Mouse (Mus musculus) cortical plate, adult 2 months (tissue): ENCODE measurements around the gene Prrt1. TPM values are rescaled to one million over a fixed set of nuclear protein-coding genes. Genes with fewer than 3 reads are reported as not detected.

Experiments
- H3K27ac ChIP-seq: fragments of 200-500 bp; 2 replicates; pipeline ENCODE4 v1.5.1; 2012; ENCODE audit warnings: low read length, control low read depth, inconsistent platforms; ENCODE audit not compliant: insufficient read depth
- H3K4me1 ChIP-seq: fragments of 200-500 bp; 2 replicates; pipeline ENCODE4 v1.6.1; 2011; ENCODE audit warnings: low read length; ENCODE audit not compliant: control insufficient read depth, insufficient read depth
- H3K4me3 ChIP-seq: fragments of 200-500 bp; 2 replicates; pipeline ENCODE4 v1.5.1; 2011; ENCODE audit warnings: mild to moderate bottlenecking, low read length, control low read depth; ENCODE audit not compliant: insufficient read depth
- CTCF ChIP-seq: fragments of 200-500 bp; IDR thresholded peaks from 2 replicates; pipeline ENCODE4 v1.5.1; 2011; ENCODE audit warnings: mild to moderate bottlenecking, control low read depth, low read length; ENCODE audit not compliant: insufficient read depth; ENCODE audit errors: extremely low read depth
- POLR2A ChIP-seq: fragments of 200-500 bp; IDR thresholded peaks from 2 replicates; pipeline ENCODE4 v1.6.1; 2011; ENCODE audit warnings: mild to moderate bottlenecking, low read length, control low read depth; ENCODE audit not compliant: insufficient read depth; ENCODE audit errors: extremely low read depth
- polyA plus RNA-seq: library from polyadenylated mRNA; depleted of rRNA; stranded (reverse); fragments of >200 nt; gene quantifications from 2 replicates; pipeline ENCODE4 v1.2.3, GENCODE M21; 2012

The Prrt1 gene
- polyA plus RNA-seq, 1 experiment: 160 TPM

DNA sequence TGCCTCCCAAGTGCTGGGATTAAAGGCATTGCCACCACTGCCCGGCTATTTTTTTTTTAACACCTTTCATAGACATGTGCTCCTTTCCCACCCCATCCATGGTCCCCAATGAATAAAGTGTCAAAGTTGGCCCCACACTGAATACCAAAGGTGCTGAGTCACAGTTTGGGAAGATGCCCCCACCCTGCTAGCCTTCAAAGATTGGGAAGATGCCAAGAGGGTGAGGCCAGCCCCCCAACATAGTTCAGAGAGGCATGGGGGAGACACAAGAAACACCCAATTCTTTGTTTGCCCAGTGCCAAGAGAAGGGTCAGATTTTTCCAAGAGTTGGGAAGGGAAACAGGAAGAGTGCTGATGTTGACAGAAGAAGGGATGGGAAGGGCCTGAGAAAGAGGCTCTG lies 33.1 kb downstream of the Prrt1 start:
- Histone ChIP-seq H3K4me3 (no peak overlapping the region), H3K4me1 (no peaks in the 10 kb centered on the region), H3K27ac (no peak overlapping the region)
- no peak for TF ChIP-seq POLR2A
- no peak for TF ChIP-seq CTCF

DNA sequence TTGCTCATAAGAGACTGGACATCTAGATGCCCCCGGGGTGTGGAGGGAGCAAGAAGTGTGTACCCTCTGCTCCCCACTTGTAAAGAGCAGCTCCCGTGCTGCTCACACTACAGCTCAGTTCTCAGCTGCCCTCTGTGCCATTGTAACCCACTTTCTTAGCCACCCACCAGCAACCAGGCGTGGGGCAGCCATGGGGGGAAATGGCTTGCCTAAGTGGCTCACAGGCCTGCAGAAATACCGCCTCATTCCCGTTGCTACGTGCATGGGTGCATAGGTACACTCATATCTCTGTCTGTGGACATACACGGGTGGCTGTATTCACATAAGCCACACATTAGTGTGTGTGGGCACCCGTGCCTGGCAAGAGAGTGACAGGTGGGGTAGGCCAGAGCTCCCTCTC lies 33.6 kb downstream of the Prrt1 start:
- no peak overlapping the region for H3K4me3 ChIP-seq
- no peaks in the 10 kb centered on the region for H3K4me1 ChIP-seq
- TF ChIP-seq POLR2A (no peak), CTCF (no peak)
- no peak overlapping the region for H3K27ac ChIP-seq

DNA sequence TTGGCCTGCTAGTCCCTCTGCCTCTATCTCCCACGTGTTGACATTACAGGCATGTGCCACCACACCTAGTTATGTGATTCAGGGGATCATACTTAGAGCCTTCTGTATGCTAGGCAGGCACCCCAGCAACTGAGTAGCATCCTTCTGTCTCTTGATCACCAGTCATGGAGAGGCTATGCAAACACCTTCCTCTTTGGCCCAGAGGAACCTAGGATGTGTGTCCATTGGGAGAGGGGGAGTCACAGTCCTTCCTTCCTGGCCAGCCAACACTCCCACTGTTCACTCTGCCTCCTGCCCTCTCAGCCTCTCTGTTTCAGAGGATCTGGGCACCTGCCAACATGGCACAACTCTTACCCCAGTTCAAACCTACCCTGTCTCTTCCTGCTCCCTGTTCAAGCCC lies 34.2 kb downstream of the Prrt1 start:
- TF ChIP-seq CTCF (no peak), POLR2A (no peak)
- H3K4me3 ChIP-seq: no peak overlapping the region
- no peaks in the 10 kb centered on the region for H3K4me1 ChIP-seq
- H3K27ac ChIP-seq: no peak overlapping the region

DNA sequence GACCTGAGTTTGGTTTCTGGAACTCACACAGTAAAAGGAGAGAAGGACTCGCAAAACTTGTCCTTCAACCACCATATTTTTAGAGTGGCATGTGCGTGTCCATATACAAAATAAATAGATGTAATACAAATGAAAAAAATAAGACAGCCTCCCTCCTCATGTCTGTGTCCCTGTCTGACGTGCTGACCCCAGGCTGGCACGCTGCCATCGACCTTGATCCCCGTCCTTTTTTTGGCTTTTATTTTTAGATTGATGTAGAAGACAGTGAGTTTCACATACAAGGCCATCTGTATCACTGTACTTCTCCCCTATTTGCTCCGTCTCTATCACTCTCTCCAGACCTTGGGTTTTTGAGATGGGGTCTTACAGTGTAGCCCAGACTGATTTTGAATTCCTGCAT lies 35.1 kb downstream of the Prrt1 start:
- no peak for TF ChIP-seq POLR2A
- TF ChIP-seq CTCF: no peak
- Histone ChIP-seq H3K4me1 (no peaks in the 10 kb centered on the region), H3K4me3 (no peak overlapping the region), H3K27ac (no peak overlapping the region)

DNA sequence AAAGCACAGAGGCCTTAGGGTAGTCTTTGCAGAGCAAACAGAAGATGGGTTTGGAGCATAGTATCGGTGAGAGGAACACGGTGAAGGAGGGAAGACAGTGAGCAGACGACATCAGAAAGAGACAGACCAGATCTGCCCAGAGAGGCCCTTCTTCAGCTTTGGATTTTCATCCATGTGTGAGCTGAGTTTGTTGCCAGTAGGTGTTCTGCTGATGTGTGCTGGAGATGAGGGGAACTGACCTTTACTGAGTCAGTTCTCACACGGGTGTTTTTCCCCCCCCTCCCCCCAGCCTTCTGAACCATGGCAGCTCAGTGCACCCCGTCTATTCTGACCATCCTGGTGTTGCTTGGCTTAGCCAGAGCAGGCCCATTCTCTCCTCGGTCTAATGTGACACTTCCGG lies 40.9 kb downstream of the Prrt1 start, which contains the start of gene Tnxb:
Gene Tnxb, plus strand, starts transcription at position 301 of the 400 bp plus-strand sequence.
- no peak for TF ChIP-seq POLR2A
- TF ChIP-seq CTCF: no peak
- Histone ChIP-seq H3K27ac (no peak within 1 kb of the TSS), H3K4me1 (no peaks in the 10 kb centered on the region), H3K4me3 (no peak within 1 kb of the TSS)

DNA sequence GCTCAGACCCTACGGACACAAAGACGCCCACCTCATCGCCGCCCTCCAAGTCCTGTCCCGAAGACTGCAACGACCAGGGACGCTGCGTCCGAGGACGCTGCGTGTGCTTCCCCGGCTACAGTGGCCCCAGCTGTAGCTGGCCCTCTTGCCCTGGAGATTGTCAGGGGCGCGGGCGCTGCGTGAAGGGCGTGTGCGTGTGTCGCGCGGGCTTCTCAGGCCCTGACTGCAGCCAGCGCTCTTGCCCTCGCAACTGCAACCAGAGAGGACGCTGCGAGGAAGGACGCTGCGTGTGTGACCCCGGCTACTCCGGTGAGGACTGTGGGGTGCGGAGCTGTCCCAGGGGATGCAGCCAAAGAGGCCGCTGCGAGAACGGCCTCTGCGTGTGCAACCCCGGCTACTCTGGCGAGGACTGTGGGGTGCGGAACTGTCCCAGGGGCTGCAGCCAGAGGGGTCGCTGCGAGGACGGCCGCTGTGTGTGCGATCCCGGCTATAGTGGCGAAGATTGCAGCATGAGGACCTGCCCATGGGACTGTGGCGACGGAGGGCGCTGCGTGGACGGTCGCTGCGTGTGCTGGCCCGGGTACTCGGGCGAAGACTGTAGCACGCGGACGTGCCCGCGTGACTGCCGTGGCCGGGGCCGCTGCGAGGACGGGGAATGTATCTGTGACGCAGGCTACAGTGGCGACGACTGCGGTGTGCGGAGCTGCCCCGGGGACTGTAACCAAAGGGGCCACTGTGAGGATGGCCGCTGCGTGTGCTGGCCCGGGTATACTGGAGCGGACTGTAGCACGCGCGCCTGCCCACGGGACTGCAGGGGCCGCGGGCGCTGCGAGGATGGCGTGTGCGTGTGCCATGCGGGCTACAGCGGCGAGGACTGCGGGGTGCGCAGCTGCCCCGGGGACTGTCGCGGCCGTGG lies 42.1 kb downstream of the Prrt1 start:
- no peaks in the 10 kb centered on the region for H3K4me1 ChIP-seq
- TF ChIP-seq CTCF (no peak), POLR2A (no peak)
- H3K4me3 ChIP-seq: peak overlapping the region; percentile 1; the same call in 1 of the 2 replicates
- H3K27ac ChIP-seq: no peak overlapping the region

DNA sequence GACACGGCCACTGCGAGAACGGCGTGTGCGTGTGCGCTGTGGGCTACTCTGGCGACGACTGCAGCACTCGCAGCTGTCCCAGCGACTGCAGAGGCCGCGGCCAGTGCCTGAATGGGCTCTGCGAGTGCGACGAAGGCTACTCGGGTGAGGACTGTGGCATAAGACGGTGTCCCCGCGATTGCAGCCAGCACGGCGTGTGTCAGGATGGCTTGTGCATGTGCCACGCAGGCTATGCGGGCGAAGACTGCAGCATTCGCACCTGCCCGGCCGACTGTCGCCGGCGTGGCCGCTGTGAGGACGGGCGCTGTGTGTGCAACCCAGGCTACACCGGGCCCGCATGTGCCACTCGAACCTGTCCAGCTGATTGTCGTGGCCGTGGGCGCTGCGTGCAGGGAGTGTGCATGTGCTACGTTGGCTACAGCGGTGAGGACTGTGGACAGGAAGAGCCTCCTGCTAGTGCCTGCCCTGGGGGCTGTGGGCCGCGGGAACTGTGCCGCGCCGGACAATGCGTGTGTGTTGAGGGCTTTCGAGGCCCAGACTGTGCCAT lies 43.0 kb downstream of the Prrt1 start:
- Histone ChIP-seq H3K27ac (no peak overlapping the region), H3K4me1 (no peaks in the 10 kb centered on the region), H3K4me3 (peak overlapping the region; percentile 1; the same call in 1 of the 2 replicates)
- TF ChIP-seq POLR2A (no peak), CTCF (no peak)

DNA sequence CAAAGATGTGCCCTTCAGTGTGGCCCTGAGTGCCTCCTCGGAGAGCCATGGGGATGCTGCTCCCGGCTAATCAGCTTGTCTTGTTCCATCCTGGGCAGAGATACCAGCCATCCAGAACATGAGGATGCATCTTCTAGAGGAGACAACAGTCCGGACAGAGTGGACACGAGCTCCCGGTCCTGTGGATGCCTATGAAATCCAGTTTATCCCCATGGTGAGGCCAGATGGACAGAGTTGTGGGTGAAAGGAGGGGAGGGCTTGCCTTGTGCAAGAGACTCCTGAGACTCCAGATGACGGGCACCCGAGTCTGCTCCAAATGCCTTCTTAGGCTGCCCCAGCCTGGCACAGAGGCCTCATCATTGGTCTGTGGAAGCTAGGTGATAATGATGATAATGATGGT lies 43.8 kb downstream of the Prrt1 start:
- TF ChIP-seq POLR2A (no peak), CTCF (no peak)
- H3K4me1 ChIP-seq: no peaks in the 10 kb centered on the region
- no peak overlapping the region for H3K27ac ChIP-seq
- H3K4me3 ChIP-seq: no peak overlapping the region

DNA sequence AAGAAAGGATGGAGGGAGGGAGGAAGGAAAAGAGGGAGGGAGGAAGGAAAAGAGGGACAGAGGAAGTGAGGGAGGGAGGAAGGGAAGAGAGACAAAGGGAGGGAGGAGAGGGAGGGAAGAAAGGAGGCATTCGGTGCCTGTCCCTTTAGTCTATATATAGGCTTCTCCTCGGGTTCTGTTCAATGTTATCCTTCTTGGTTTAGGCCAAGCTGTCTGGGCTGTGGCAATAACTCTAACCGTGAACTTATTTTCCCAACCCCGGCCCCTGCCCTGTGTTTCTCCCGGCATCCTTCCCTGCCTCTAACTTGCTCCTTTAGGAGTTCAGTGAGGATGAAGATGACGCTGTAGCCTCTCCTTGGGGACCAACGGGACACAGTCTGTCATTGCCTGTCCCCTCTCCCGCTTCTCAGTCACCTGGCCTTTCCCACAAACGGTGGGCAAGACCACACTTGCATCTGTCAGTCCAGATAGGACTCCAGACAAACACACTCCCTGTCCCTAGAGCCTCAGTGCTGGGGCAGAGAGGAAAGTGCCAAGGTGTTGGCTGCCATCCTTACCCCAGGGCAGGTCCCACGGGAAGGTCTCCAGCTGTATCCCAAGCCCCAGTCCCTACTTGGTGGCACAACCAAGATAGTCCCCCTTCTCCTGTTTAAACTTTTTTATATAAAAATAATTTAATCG lies 45.3 kb downstream of the Prrt1 start:
- TF ChIP-seq POLR2A (no peak), CTCF (no peak)
- Histone ChIP-seq H3K4me3 (no peak overlapping the region), H3K27ac (no peak overlapping the region), H3K4me1 (no peaks in the 10 kb centered on the region)
